In the genomic region with DNA sequence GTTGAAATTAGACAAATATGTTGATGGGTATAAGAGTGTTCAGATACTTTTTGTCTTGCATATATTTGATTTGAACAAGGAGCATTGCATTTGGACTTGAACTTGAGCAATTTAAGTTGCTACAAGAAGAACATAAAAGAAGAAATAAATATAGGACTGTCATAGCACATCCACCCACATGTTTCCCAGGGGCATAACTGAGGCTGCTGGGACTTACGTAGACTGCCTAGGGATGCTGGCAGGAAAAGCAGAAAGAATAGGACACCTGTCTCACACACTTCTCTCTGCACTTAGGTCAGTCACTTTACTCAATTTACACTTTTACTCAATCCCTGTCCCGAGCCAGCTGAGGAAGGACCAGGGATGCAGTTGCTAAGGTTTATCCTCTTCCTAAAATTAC, we compare ENCODE assay signal across 45 mouse cellular contexts. TPM values are rescaled to one million over a fixed set of nuclear protein-coding genes. Genes with fewer than 3 reads are reported as not detected.
"Had no signal": no experiment of that assay in that cellular context is flagged by ENCODE, and none has a peak within 500 bp of the region (broad histone marks: within the 10 kb centered on the region; RNA-seq: fewer than 3 reads in every experiment).

No protein-coding gene starts in this region.

- ATAC-seq: liver, embryonic 12.5 days; liver, postnatal 0 days; lung, postnatal 0 days; midbrain, embryonic 13.5 days; midbrain, embryonic 15.5 days; midbrain, embryonic 16.5 days had no signal

- DNase-seq: left cerebral cortex, postnatal 4 days; liver; liver, embryonic 13.5 days; liver, postnatal 0 days; lung, adult 18-20 months; lung, adult 2 months; lung, embryonic 14.5 days; lung, postnatal 10 days; lung, postnatal 14 days; lung, postnatal 36 days; lung, postnatal 4 days; midbrain, embryonic 14.5 days had no signal

RNA-seq across cellular contexts. Expression of a gene that starts 20.4 kb away (rescaled TPM):
- total RNA-seq: left cerebral cortex, adult 8-10 months; left cerebral cortex, postnatal 14 days; left cerebral cortex, postnatal 25 days; left cerebral cortex, postnatal 36 days; left cerebral cortex, postnatal 4 days; liver, adult 2 months; megakaryocyte progenitor cell, adult 5-6 weeks; megakaryocyte, adult 5-6 weeks; megakaryocyte-erythroid progenitor cell, adult 5-6 weeks; midbrain, postnatal 0 days; monocyte, adult 5-6 weeks had no signal
- polyA plus RNA-seq: limb, embryonic 10.5 days; limb, embryonic 11.5 days; limb, embryonic 12.5 days; limb, embryonic 13.5 days; liver, adult 2 months; liver, embryonic 11.5 days; liver, embryonic 12.5 days; liver, embryonic 13.5 days; liver, embryonic 14.5 days; liver, embryonic 15.5 days; liver, embryonic 16.5 days; liver, postnatal 0 days; lung, adult 2 months; lung, embryonic 14.5 days; lung, embryonic 16.5 days; lung, postnatal 0 days; macrophage; midbrain, embryonic 10.5 days; midbrain, embryonic 11.5 days; midbrain, embryonic 12.5 days; midbrain, embryonic 13.5 days; midbrain, embryonic 14.5 days; midbrain, embryonic 15.5 days; midbrain, embryonic 16.5 days; midbrain, postnatal 0 days; myocyte; neural tube, embryonic 11.5 days had no signal

RNA-seq across cellular contexts. Expression of a gene that starts 31.0 kb away (rescaled TPM):
- total RNA-seq: left cerebral cortex, postnatal 14 days; left cerebral cortex, postnatal 25 days; left cerebral cortex, postnatal 36 days; left cerebral cortex, postnatal 4 days; megakaryocyte progenitor cell, adult 5-6 weeks; megakaryocyte, adult 5-6 weeks; megakaryocyte-erythroid progenitor cell, adult 5-6 weeks; monocyte, adult 5-6 weeks had no signal
- polyA plus RNA-seq: limb, embryonic 11.5 days; lung, embryonic 14.5 days; macrophage; midbrain, embryonic 10.5 days; midbrain, embryonic 13.5 days; midbrain, embryonic 14.5 days; midbrain, embryonic 16.5 days; midbrain, postnatal 0 days; myocyte had no signal

RNA-seq across cellular contexts. Expression of a gene that starts 44.3 kb away (rescaled TPM):
- total RNA-seq: left cerebral cortex, adult 8-10 months; left cerebral cortex, postnatal 14 days; left cerebral cortex, postnatal 25 days; left cerebral cortex, postnatal 36 days; left cerebral cortex, postnatal 4 days; megakaryocyte progenitor cell, adult 5-6 weeks; megakaryocyte, adult 5-6 weeks; megakaryocyte-erythroid progenitor cell, adult 5-6 weeks; midbrain, postnatal 0 days; monocyte, adult 5-6 weeks had no signal
- polyA plus RNA-seq: limb, embryonic 10.5 days; limb, embryonic 11.5 days; limb, embryonic 12.5 days; limb, embryonic 13.5 days; limb, embryonic 14.5 days; limb, embryonic 15.5 days; liver, embryonic 11.5 days; liver, embryonic 12.5 days; liver, embryonic 13.5 days; liver, embryonic 14.5 days; liver, embryonic 15.5 days; liver, embryonic 16.5 days; lung, embryonic 14.5 days; lung, embryonic 15.5 days; lung, embryonic 16.5 days; macrophage; midbrain, embryonic 10.5 days; midbrain, embryonic 11.5 days; midbrain, embryonic 12.5 days; midbrain, embryonic 13.5 days; midbrain, embryonic 14.5 days; midbrain, embryonic 15.5 days; midbrain, embryonic 16.5 days; midbrain, postnatal 0 days; myocyte; neural tube, embryonic 11.5 days had no signal

RNA-seq across cellular contexts. Expression of a gene that starts 44.3 kb away (rescaled TPM):
- total RNA-seq: left cerebral cortex, postnatal 14 days; left cerebral cortex, postnatal 36 days; left cerebral cortex, postnatal 4 days; megakaryocyte progenitor cell, adult 5-6 weeks; megakaryocyte, adult 5-6 weeks; megakaryocyte-erythroid progenitor cell, adult 5-6 weeks; midbrain, postnatal 0 days; monocyte, adult 5-6 weeks had no signal
- polyA plus RNA-seq: limb, embryonic 10.5 days; limb, embryonic 11.5 days; limb, embryonic 12.5 days; limb, embryonic 13.5 days; limb, embryonic 14.5 days; limb, embryonic 15.5 days; liver, embryonic 11.5 days; liver, embryonic 12.5 days; liver, embryonic 13.5 days; liver, embryonic 15.5 days; lung, embryonic 14.5 days; lung, embryonic 15.5 days; lung, embryonic 16.5 days; lung, postnatal 0 days; macrophage; midbrain, embryonic 10.5 days; midbrain, embryonic 11.5 days; midbrain, embryonic 12.5 days; midbrain, embryonic 13.5 days; midbrain, embryonic 14.5 days; midbrain, embryonic 15.5 days; midbrain, embryonic 16.5 days; midbrain, postnatal 0 days; myocyte; neural tube, embryonic 11.5 days had no signal

RNA-seq across cellular contexts. Expression of a gene that starts 57.9 kb away (rescaled TPM):
- total RNA-seq: left cerebral cortex, postnatal 25 days had no signal
